Mouse (Mus musculus) ovary, postnatal 14 days (tissue): ENCODE data around the gene Gab1.
A peak's percentile ranks its signal among the peaks of the same experiment; 100 is the strongest.

ENCODE experiments used
- DNase-seq: peaks from one replicate; pipeline ENCODE4 v3.0.0; 2022; ENCODE audit warnings: low spot score

The Gab1 gene

DNA sequence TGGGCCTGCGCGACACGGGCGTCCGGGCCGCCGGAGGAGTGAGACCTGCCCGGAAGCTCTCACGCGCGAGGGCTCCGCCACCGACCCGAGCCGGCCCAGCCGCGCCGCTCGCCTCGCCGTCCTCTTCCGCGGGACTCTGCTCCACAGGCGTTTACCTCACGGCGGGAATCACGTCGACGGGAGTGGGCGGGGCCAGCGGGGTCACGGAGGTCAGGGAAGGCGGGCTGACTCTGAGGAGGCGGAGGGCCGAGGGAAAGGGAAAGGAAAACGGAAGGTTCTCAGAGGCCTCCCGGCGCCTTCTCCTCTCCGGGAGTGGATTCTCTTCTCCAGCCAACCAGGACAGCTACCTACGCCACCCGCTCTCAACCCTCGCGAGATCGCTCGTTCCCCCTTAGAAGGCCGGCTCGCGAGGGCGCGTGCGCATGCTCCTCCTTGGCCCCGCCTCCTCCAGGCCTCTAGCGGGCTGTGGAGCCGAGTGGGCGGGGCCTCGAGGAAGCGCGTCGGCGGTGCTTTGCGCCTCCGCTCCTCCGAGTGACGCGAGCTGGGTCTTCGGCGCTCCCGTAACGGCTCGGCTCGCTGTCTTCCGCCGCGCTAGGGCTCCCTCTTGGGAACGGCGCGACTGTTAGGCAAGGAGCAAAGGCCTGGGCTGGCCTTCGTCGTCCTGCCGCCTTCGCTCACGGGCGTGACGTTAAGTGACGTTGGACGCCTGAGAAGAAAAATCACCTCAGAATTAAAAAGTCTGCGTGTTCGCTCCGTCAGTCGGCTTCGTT, 141.0 kb downstream of the Gab1 start, which contains the start of gene Smarca5:
Gene Smarca5, minus strand, starts transcription at position 343 of the 770 bp plus-strand sequence.
- DNase-seq, result peak; percentile 96

GRCm38 (mm10) chr8:80738388-80739154, 141.7 kb downstream of the Gab1 start:
- DNase-seq, result peak; percentile 21

- no peak for DNase-seq
Observed at GRCm38 (mm10) chr8:80738046-80738387, 142.3 kb downstream of the Gab1 start.

DNA sequence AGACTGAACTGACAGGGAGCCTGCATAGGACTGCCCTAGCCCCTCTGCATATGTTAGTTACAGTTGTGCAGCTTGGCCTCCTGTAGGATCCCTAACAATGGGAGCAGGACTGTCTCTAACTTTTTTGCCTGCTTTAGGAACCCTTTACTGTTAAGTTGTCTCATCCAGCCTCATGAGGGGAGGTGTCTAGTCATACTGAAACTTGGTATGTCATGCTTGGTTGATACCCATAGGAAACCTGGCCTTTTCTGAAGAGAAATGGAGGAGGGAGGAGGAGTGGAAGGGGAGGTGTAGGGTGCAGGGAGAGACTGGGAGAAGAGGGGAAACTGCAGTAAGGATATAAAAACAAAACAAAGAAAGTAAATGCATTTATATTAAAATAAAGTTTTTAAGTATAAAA, 148.0 kb downstream of the Gab1 start:
- no peak for DNase-seq

DNA sequence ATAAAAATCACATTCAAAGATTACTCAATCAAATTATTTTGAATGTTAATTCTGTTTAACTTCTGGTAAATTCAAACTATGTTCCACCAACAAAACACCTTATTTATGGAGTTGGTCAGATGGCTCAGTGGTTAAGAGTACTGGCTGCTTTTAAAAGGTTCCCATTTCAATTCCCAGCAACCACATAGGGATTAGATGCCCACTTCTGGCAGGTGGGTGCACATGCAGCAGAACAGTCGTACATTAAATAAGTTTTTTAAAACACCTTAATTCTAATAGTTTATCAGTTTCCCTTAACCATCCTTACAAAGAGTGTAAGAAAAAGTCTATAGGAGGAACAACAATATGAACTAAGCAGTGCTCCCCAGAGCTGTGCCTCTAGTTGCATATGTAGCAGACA, 165.9 kb downstream of the Gab1 start:
- DNase-seq, result no peak
